ENCODE assay signal across 20 mouse cellular contexts in genomic region chr1:79850341-79850740, GRCm38 (mm10). TPM values are rescaled to one million over a fixed set of nuclear protein-coding genes. Genes with fewer than 3 reads are reported as not detected.
DNase-seq lines count a peak whose midpoint lies in the region; ATAC-seq and TF ChIP-seq lines count a peak whose summit lies in the region.
"Had no signal": no experiment of that assay in that cellular context is flagged by ENCODE, and none has a peak within 500 bp of the region (broad histone marks: within the 10 kb centered on the region; RNA-seq: fewer than 3 reads in every experiment).

No protein-coding gene starts in this region.

- no peak for ATAC-seq in heart, embryonic 12.5 days (ENCODE audit: insufficient number of reproducible peaks, low FRiP score)
- ATAC-seq in heart, embryonic 16.5 days (replicated peaks; ENCODE audit: extremely low read depth, insufficient read depth, low FRiP score) = peak; percentile 69
- ATAC-seq: forebrain, embryonic 15.5 days; hindbrain, postnatal 0 days; intestine, postnatal 0 days; midbrain, embryonic 13.5 days had no signal

- peak; percentile 14 to 28 for DNase-seq in gastrocnemius, adult 8-10 months (ENCODE audit: low spot score in 2 of 2)
- DNase-seq in gastrocnemius, postnatal 36 days = no peak
- peak; percentile 12 for DNase-seq in kidney, adult 2 months
- no peak for DNase-seq in kidney, adult 11 months
- no peak for DNase-seq in frontal cortex, postnatal 36 days (ENCODE audit: low spot score in 2 of 2)
- DNase-seq in B cell, adult 2 months = no peak
- DNase-seq: cerebellum, adult 9-11 months; thymus, postnatal 36 days had no signal

- TF ChIP-seq CTCF in kidney, adult 2 months (conservative IDR thresholded peaks at IDR 0.05; ENCODE audit: insufficient read depth, insufficient read length, low read depth, low read length) = no peak

- H3K27me3 ChIP-seq in kidney, adult 2 months (replicated peaks; ENCODE audit: control insufficient read depth, insufficient read depth, low read length) = no peaks in the 10 kb centered on the region
- no peaks in the 10 kb centered on the region for H3K27me3 ChIP-seq in heart, embryonic 12.5 days (replicated peaks)
- H3K27me3 ChIP-seq in heart, embryonic 16.5 days (ENCODE audit: control insufficient read depth, insufficient read depth, low read length) = no peaks in the 10 kb centered on the region
- H3K27me3 ChIP-seq: embryonic facial prominence, embryonic 13.5 days; forebrain, embryonic 15.5 days; lung, embryonic 15.5 days; midbrain, embryonic 13.5 days; neural tube, embryonic 12.5 days had no signal

- intact Hi-C loops in gastrocnemius, postnatal 36 days (cut with DNase I) = loop anchor here (5.0 kb wide), 1 partner anchor 33 kb away; no protein-coding TSS in a partner anchor

- no peak overlapping the region for H3K27ac ChIP-seq in kidney, adult 2 months (ENCODE audit: insufficient read depth, low read depth, low read length)
- H3K27ac ChIP-seq in heart, embryonic 12.5 days (ENCODE audit: poor library complexity, severe bottlenecking) = 0 out of 2 replicates have a peak overlapping the region, but pooled peaks have one; percentile 1
- H3K27ac ChIP-seq in heart, embryonic 16.5 days (ENCODE audit: low read length) = no peak overlapping the region
- H3K27ac ChIP-seq: embryonic facial prominence, embryonic 13.5 days; forebrain, embryonic 15.5 days; hindbrain, embryonic 10.5 days; hindbrain, postnatal 0 days; limb, embryonic 12.5 days; liver, embryonic 14.5 days; lung, embryonic 15.5 days; midbrain, embryonic 13.5 days; neural tube, embryonic 12.5 days had no signal

- no peaks in the 10 kb centered on the region for H3K36me3 ChIP-seq in kidney, adult 2 months (ENCODE audit: control insufficient read depth, insufficient read depth, low read length)
- no peaks in the 10 kb centered on the region for H3K36me3 ChIP-seq in heart, embryonic 12.5 days
- no peaks in the 10 kb centered on the region for H3K36me3 ChIP-seq in heart, embryonic 16.5 days (ENCODE audit: control insufficient read depth, insufficient read depth)
- H3K36me3 ChIP-seq: forebrain, embryonic 15.5 days; lung, embryonic 15.5 days; midbrain, embryonic 13.5 days had no signal

- H3K9me3 ChIP-seq in heart, embryonic 12.5 days (replicated peaks) = no peaks in the 10 kb centered on the region
- H3K9me3 ChIP-seq in heart, embryonic 16.5 days (replicated peaks; ENCODE audit: control insufficient read depth, low read length) = no peaks in the 10 kb centered on the region
- H3K9me3 ChIP-seq: embryonic facial prominence, embryonic 13.5 days; forebrain, embryonic 15.5 days; hindbrain, embryonic 10.5 days; limb, embryonic 12.5 days; lung, embryonic 15.5 days; midbrain, embryonic 13.5 days; neural tube, embryonic 12.5 days had no signal

- TF ChIP-seq POLR2A in kidney, adult 2 months (IDR thresholded peaks at IDR 0.05; ENCODE audit: low read depth, low read length) = no peak

- no peak overlapping the region for H3K9ac ChIP-seq in heart, embryonic 12.5 days
- H3K9ac ChIP-seq in heart, embryonic 16.5 days (ENCODE audit: low read length) = no peak overlapping the region
- H3K9ac ChIP-seq: embryonic facial prominence, embryonic 13.5 days; forebrain, embryonic 15.5 days; limb, embryonic 12.5 days; liver, embryonic 14.5 days; lung, embryonic 15.5 days; midbrain, embryonic 13.5 days; neural tube, embryonic 12.5 days had no signal

- H3K4me1 ChIP-seq in kidney, adult 2 months (ENCODE audit: control insufficient read depth, insufficient read depth, low read length) = peaks cover 5% of the 10 kb centered on the region; the same call in 1 of the 2 replicates
- peaks cover 26% of the 10 kb centered on the region for H3K4me1 ChIP-seq in heart, embryonic 12.5 days (replicated peaks)
- H3K4me1 ChIP-seq in heart, embryonic 16.5 days (ENCODE audit: control insufficient read depth, insufficient read depth, low read length) = peaks cover 15% of the 10 kb centered on the region
- H3K4me1 ChIP-seq: forebrain, embryonic 15.5 days; hindbrain, embryonic 10.5 days; neural tube, embryonic 12.5 days had no signal

- H3K4me2 ChIP-seq in heart, embryonic 12.5 days = 0 out of 2 replicates have a peak overlapping the region, but pooled peaks have one; percentile 11
- peak overlapping the region; percentile 42 for H3K4me2 ChIP-seq in heart, embryonic 16.5 days (ENCODE audit: low read depth, low read length)
- H3K4me2 ChIP-seq: embryonic facial prominence, embryonic 13.5 days; forebrain, embryonic 15.5 days; limb, embryonic 12.5 days; lung, embryonic 15.5 days; midbrain, embryonic 13.5 days; neural tube, embryonic 12.5 days had no signal

- no peak overlapping the region for H3K4me3 ChIP-seq in kidney, adult 2 months (ENCODE audit: insufficient read depth, low read depth, low read length)
- H3K4me3 ChIP-seq in heart, embryonic 12.5 days = no peak overlapping the region
- no peak overlapping the region for H3K4me3 ChIP-seq in heart, embryonic 16.5 days (ENCODE audit: low read length)
- H3K4me3 ChIP-seq: embryonic facial prominence, embryonic 13.5 days; forebrain, embryonic 15.5 days; hindbrain, embryonic 10.5 days; limb, embryonic 12.5 days; lung, embryonic 15.5 days; midbrain, embryonic 13.5 days; neural tube, embryonic 12.5 days had no signal

- 48% methylated on average over 10 of the region's 10 CpGs for WGBS in kidney, adult 2 months
- WGBS in heart, embryonic 12.5 days = 40% methylated on average over 10 of the region's 10 CpGs
- 47% methylated on average over 10 of the region's 10 CpGs for WGBS in heart, embryonic 16.5 days

RNA-seq across cellular contexts. Expression of gene Serpine2, which starts 10.6 kb away (rescaled TPM):
- total RNA-seq in gastrocnemius, adult 8-10 months (2022) = 10 to 100 TPM; 68.2 to 83.3 (median 76.2) TPM
- total RNA-seq in gastrocnemius, postnatal 36 days (2021) = 10 to 100 TPM; 72.4 to 78.0 TPM
- 27.2 and 30.6 TPM in 2 replicates for polyA plus RNA-seq in kidney, adult 2 months (2012; rRNA removed)
- polyA plus RNA-seq in heart, embryonic 12.5 days (2016; fragmentation: Nextera tagmentation; extraction: Ambion mirVana) = 171 and 177 TPM in 2 replicates
- 91.0 and 106 TPM in 2 replicates for polyA plus RNA-seq in heart, embryonic 16.5 days (2015; fragmentation: Nextera tagmentation; extraction: Ambion mirVana)

Comparison
In these comparisons a context has a peak if more than half of its experiments do, and no peak if none do; other contexts are left out.
1. DNase-seq: peak in gastrocnemius, adult 8-10 months (2 of 2) and kidney, adult 2 months (single experiment); none in gastrocnemius, postnatal 36 days (0 of 2), kidney, adult 11 months (single experiment), frontal cortex, postnatal 36 days (0 of 2) and B cell, adult 2 months (0 of 2).